Mouse (Mus musculus) megakaryocyte, embryonic 14.5 days (primary cell): ENCODE data around the gene Endou. TPM values are rescaled to one million over a fixed set of nuclear protein-coding genes. Genes with fewer than 3 reads are reported as not detected.
A peak's percentile ranks its signal among the peaks of the same experiment; 100 is the strongest.

Experiments used
- H3K27me3 ChIP-seq: replicated peaks from 2 replicates; pipeline ENCODE3; 2012; ENCODE audit warnings: inconsistent platforms
- H3K36me3 ChIP-seq: replicated peaks from 2 replicates; pipeline ENCODE3; 2012; ENCODE audit warnings: low read length, inconsistent platforms, mixed read lengths
- H3K4me1 ChIP-seq: 2 replicates; pipeline ENCODE4 v1.6.1; 2012; ENCODE audit warnings: inconsistent platforms
- H3K4me3 ChIP-seq: replicated peaks from 2 replicates; pipeline ENCODE3; 2012; ENCODE audit warnings: moderate library complexity, mild to moderate bottlenecking, inconsistent platforms
- H3K9me3 ChIP-seq: 2 replicates; pipeline ENCODE4 v1.6.1; 2012; ENCODE audit warnings: inconsistent platforms
- FLI1 ChIP-seq: IDR thresholded peaks from 2 replicates; pipeline ENCODE4 v1.6.1; 2012; ENCODE audit warnings: low read length, inconsistent platforms, mixed read lengths
- GATA1 ChIP-seq: IDR thresholded peaks from 3 replicates; pipeline ENCODE4 v1.6.1; 2012; ENCODE audit warnings: mixed read lengths, low read length, inconsistent platforms, borderline replicate concordance
- polyA plus RNA-seq: library from polyadenylated mRNA; stranded (reverse); fragments of >175 nt; gene quantifications from 2 replicates; pipeline ENCODE4 v1.2.3, GENCODE M21; 2012; ENCODE audit warnings: low replicate concordance; ENCODE audit not compliant: insufficient read depth

Endou gene
- polyA plus RNA-seq, 1 experiment: 0.09 TPM

DNA sequence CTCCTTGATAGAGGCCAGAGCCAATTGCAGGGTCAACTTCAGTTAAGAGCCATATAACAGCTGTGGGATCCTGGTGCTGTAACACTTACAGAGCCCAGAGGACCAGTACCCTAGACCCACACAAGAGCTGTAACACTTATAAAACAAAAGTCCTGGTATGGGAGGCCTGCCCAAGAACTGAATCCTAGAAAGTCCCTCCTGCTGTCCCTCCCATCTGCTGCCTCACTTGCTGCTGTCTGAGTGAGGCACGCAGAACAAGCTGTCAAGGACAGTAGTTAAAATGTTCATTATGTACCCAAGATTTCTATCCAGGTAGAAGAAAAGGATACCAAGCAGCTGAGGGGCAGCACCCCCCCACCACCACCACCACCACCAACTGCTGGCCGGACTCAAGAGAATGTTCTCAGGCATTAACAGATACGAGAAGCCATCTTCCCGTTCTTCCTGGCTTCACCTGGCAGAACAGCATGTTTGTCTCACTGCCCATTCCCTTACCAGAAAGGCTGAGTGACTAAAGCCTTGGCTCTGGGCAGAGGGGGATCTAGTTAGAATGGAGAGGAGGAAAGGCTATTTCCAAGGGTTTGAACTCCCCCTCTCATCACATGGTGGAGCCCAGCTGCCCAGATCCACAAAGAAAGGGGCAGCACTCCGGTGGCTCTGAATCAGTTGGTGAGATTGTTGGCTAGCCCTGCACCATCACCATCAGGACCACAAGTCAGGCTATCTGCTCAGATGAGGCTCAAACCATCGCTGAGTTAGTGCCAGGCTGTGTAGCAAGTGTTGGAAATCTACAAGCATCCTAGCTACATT lies 7.4 kb downstream of the Endou start:
- TF ChIP-seq FLI1: no peak
- no peak for TF ChIP-seq GATA1
- Histone ChIP-seq H3K4me3 (no peak overlapping the region), H3K36me3 (no peaks in the 10 kb centered on the region), H3K9me3 (peaks cover 13% of the 10 kb centered on the region), H3K27me3 (peaks cover 87% of the 10 kb centered on the region), H3K4me1 (peaks cover 25% of the 10 kb centered on the region)

GRCm38 (mm10) chr15:97721008-97721701 lies 10.0 kb downstream of the Endou start:
- peak overlapping the region; percentile 42 for H3K4me3 ChIP-seq

DNA sequence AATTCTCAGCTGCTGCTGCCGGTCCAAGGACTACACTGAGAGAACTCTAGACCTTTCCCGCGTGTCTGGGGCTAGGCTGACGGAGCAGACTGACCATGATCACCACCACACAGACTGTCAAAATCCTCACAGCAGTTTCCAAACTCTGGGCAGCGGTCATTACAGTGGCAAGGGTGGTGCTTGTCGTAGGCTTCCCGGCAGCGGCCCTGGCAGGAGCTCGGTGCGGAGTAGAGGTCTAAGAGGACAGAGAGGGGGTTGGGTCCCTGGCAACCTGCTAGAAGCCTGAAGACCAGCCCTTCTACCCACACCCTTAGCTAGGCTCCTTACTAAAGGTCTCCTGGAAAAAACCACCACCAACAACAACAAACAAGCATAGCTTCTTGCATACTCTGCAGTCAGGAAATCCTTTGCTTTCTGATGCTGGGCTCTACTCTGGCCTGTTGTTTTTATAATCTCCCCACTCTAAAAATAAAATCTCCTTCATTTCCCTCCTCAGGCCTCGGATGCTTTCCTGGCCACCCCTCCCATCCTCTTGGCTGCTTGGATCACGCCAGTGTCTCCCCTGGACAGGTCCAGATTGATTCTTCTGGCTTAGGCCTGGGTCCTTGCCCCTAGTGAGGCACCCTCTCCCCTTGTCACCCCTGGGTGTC lies 11.0 kb downstream of the Endou start:
- no peak for TF ChIP-seq GATA1
- TF ChIP-seq FLI1: no peak
- H3K27me3 ChIP-seq: peaks cover 71% of the 10 kb centered on the region
- H3K4me3 ChIP-seq: no peak overlapping the region
- no peaks in the 10 kb centered on the region for H3K36me3 ChIP-seq
- H3K9me3 ChIP-seq: peaks cover 13% of the 10 kb centered on the region
- peaks cover 12% of the 10 kb centered on the region for H3K4me1 ChIP-seq

More at GRCm38 (mm10) chr15:97721008-97721701, 10.0 kb downstream of the Endou start:
- TF ChIP-seq GATA1 (no peak), FLI1 (no peak)
- Histone ChIP-seq H3K27me3 (peaks cover 76% of the 10 kb centered on the region), H3K9me3 (peaks cover 13% of the 10 kb centered on the region), H3K4me1 (peaks cover 12% of the 10 kb centered on the region), H3K36me3 (no peaks in the 10 kb centered on the region)

- Histone ChIP-seq H3K9me3 (peaks cover 13% of the 10 kb centered on the region), H3K4me1 (peaks cover 12% of the 10 kb centered on the region), H3K27me3 (peaks cover 65% of the 10 kb centered on the region), H3K4me3 (no peak overlapping the region), H3K36me3 (no peaks in the 10 kb centered on the region)
- no peak for TF ChIP-seq GATA1
- no peak for TF ChIP-seq FLI1
These were observed 11.6 kb downstream of the Endou start for GRCm38 (mm10) chr15:97719494-97719893.

DNA sequence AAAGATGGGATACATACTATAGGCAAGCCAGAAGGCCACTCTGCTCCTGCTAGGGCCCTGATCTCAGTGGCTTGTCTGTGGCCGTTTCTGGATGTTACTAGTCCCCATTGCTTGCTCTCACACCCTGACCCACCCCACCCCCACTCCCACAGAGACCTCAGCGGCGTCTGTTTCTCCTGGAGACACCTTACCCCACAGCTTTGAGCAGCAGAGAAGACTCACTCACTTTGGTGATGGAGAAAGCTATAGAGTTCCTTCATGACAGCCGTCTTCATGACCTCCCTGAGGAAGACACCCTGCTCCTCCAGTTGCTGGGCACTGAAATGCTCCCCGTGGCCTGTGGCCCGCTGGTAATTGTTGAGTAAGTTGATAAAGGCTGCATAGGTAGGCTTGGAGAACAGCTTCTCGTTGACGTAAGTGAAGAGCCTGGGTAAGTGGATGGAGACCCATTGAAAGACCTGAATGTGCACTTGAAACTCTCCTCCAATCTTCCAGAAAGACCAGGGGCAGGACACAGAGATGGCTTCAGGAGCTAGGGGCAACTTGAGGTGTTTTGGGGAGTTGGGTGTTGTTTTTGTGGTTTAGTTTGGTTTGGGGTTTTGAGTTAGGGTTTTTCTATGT lies 12.5 kb downstream of the Endou start:
- Histone ChIP-seq H3K27me3 (peaks cover 66% of the 10 kb centered on the region), H3K4me3 (no peak overlapping the region), H3K9me3 (peaks cover 13% of the 10 kb centered on the region), H3K4me1 (peaks cover 12% of the 10 kb centered on the region), H3K36me3 (no peaks in the 10 kb centered on the region)
- TF ChIP-seq FLI1 (no peak), GATA1 (no peak)

GRCm38 (mm10) chr15:97717861-97718534 lies 13.1 kb downstream of the Endou start:
- H3K36me3 ChIP-seq: no peaks in the 10 kb centered on the region
- H3K9me3 ChIP-seq: peaks cover 10% of the 10 kb centered on the region
- peaks cover 66% of the 10 kb centered on the region for H3K27me3 ChIP-seq
- H3K4me1 ChIP-seq: peaks cover 12% of the 10 kb centered on the region
- TF ChIP-seq FLI1 (no peak), GATA1 (no peak)
- no peak overlapping the region for H3K4me3 ChIP-seq

DNA sequence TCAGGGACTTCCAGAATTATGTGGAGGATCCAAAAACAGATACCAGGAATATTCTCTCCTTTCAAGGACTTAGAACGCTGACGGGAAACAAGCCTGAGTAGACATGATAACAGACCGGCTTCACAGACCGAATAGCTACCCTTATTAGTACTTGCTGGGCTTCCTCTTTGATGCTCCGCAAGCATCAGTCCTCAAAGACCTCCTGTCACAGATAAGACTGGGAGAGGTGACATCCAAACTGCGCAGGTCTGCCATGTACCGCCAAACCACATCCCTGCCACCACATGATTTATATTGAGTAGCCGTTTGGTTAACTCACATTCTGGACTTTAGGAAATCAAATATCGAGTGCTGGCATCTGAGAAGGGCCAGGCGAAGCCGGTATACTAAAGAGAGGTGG lies 14.4 kb downstream of the Endou start:
- peaks cover 65% of the 10 kb centered on the region for H3K27me3 ChIP-seq
- no peak overlapping the region for H3K4me3 ChIP-seq
- TF ChIP-seq GATA1: no peak
- TF ChIP-seq FLI1: no peak
- no peaks in the 10 kb centered on the region for H3K36me3 ChIP-seq
- H3K9me3 ChIP-seq: no peaks in the 10 kb centered on the region
- H3K4me1 ChIP-seq: peaks cover 16% of the 10 kb centered on the region

DNA sequence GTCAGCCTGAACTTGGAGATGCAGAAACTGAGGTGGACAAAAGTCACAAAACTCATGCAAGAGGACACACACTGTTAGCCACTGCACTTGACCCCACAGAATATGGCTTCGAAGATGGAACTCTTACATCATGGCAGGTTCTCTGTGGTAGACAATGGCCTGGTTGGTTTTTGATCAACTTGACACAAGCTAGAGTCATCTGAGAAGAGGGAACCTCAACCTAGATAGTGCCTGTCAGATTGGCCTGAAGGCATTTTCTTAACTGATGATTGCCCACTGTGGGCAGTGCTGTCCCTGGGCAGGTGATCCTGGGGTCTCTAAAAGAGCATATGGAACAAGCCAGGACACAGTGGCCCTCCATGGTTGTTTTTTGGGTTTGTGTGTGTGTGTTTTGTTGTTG lies 15.4 kb downstream of the Endou start:
- Histone ChIP-seq H3K9me3 (no peaks in the 10 kb centered on the region), H3K4me1 (peaks cover 12% of the 10 kb centered on the region), H3K27me3 (peaks cover 60% of the 10 kb centered on the region), H3K4me3 (no peak overlapping the region), H3K36me3 (no peaks in the 10 kb centered on the region)
- TF ChIP-seq GATA1 (no peak), FLI1 (no peak)

DNA sequence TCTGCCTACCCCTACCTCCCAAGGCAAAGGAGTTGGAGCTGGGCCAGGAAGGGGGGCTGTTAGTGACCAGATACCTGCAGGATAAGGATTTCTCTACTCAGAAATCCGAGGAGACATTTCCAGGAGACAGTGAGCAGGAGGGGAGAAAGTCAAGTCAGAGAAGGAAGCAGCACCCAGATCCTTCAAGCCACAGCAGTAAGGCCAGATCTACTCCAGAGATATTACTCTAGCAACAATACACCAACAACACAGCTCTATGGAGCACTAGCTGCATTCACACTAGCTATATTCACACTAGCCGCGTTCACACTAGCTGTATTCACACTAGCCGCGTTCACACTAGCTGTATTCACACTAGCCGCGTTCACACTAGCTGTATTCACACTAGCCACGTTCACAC lies 16.1 kb downstream of the Endou start:
- Histone ChIP-seq H3K27me3 (peaks cover 58% of the 10 kb centered on the region), H3K9me3 (no peaks in the 10 kb centered on the region), H3K4me3 (no peak overlapping the region), H3K4me1 (peaks cover 12% of the 10 kb centered on the region), H3K36me3 (no peaks in the 10 kb centered on the region)
- TF ChIP-seq FLI1 (no peak), GATA1 (no peak)
